24 mouse cellular contexts compared by ENCODE assay signal in genomic region chr17:82936836-82937235, GRCm38 (mm10).
DNase-seq lines count a peak whose midpoint lies in the region; ATAC-seq and TF ChIP-seq lines count a peak whose summit lies in the region.
"Had no signal": no experiment of that assay in that cellular context is flagged by ENCODE, and none has a peak within 500 bp of the region (broad histone marks: within the 10 kb centered on the region; RNA-seq: fewer than 3 reads in every experiment).

No protein-coding gene starts in this region.

- ATAC-seq in hindbrain, embryonic 14.5 days (ENCODE audit: low FRiP score) = no peak
- ATAC-seq: CD4-positive, CD25-positive, alpha-beta regulatory T cell, adult 4 months; forebrain, embryonic 16.5 days; hindbrain, embryonic 16.5 days; inflammation-experienced regulatory T-cells, adult 6 months had no signal

- 62% methylated on average over 3 of the region's 3 CpGs for WGBS in heart, embryonic 10.5 days
- 70% methylated on average over 3 of the region's 3 CpGs for WGBS in hindbrain, embryonic 14.5 days

- H3K4me2 ChIP-seq in myocyte (ENCODE audit: low read depth) = peak overlapping the region; percentile 42
- H3K4me2 ChIP-seq in hindbrain, embryonic 14.5 days (replicated peaks) = no peak overlapping the region
- H3K4me2 ChIP-seq: embryonic facial prominence, embryonic 12.5 days; forebrain, embryonic 12.5 days; heart, embryonic 12.5 days had no signal

- no peak overlapping the region for H3ac ChIP-seq in myocyte (ENCODE audit: control insufficient read depth, insufficient read length)

- H3K9ac ChIP-seq in hindbrain, embryonic 14.5 days = no peak overlapping the region
- H3K9ac ChIP-seq: embryonic facial prominence, embryonic 12.5 days; forebrain, embryonic 12.5 days; heart, embryonic 12.5 days had no signal

- H3K36me3 ChIP-seq in heart, embryonic 10.5 days = no peaks in the 10 kb centered on the region
- no peaks in the 10 kb centered on the region for H3K36me3 ChIP-seq in myocyte (ENCODE audit: control insufficient read depth, insufficient read depth)
- H3K36me3 ChIP-seq in hindbrain, embryonic 14.5 days (replicated peaks; ENCODE audit: control insufficient read depth, insufficient read depth) = no peaks in the 10 kb centered on the region
- H3K36me3 ChIP-seq: embryonic facial prominence, embryonic 12.5 days; forebrain, embryonic 12.5 days; G1E; heart, embryonic 12.5 days had no signal

- peak; percentile 34 to 38 for DNase-seq in cerebellum, postnatal 10 days
- DNase-seq in cerebellum, adult 18-20 months = no peak
- DNase-seq in heart, adult 11 months = peak; percentile 42
- DNase-seq in heart, embryonic 10.5 days (ENCODE audit: low spot score) = no peak
- peak; percentile 4 for DNase-seq in retina, adult 2 months (ENCODE audit: low read depth, low spot score)
- no peak for DNase-seq in retina, embryonic 14.5 days (ENCODE audit: low spot score)
- no peak for DNase-seq in hindbrain, embryonic 14.5 days (ENCODE audit: low spot score)
- DNase-seq: adrenal gland, postnatal 14 days; B cell, adult 2 months; cerebellum, adult 11 months; cerebellum, adult 9-10 months; gastrocnemius, postnatal 36 days; heart, adult 18-20 months; heart, postnatal 36 days; kidney, adult 18-20 months had no signal

- no peak overlapping the region for H3K4me3 ChIP-seq in heart, embryonic 10.5 days
- no peak overlapping the region for H3K4me3 ChIP-seq in myocyte
- H3K4me3 ChIP-seq in hindbrain, embryonic 14.5 days (replicated peaks; ENCODE audit: low read length) = no peak overlapping the region
- H3K4me3 ChIP-seq: embryonic facial prominence, embryonic 12.5 days; forebrain, embryonic 12.5 days; heart, embryonic 12.5 days had no signal

- no peaks in the 10 kb centered on the region for H3K9me3 ChIP-seq in heart, embryonic 10.5 days
- H3K9me3 ChIP-seq in hindbrain, embryonic 14.5 days (ENCODE audit: control insufficient read depth, low read length) = no peaks in the 10 kb centered on the region
- H3K9me3 ChIP-seq: embryonic facial prominence, embryonic 12.5 days; forebrain, embryonic 12.5 days; heart, embryonic 12.5 days had no signal

- H3K27ac ChIP-seq in heart, embryonic 10.5 days = no peak overlapping the region
- no peak overlapping the region for H3K27ac ChIP-seq in hindbrain, embryonic 14.5 days
- H3K27ac ChIP-seq: embryonic facial prominence, embryonic 12.5 days; forebrain, embryonic 12.5 days had no signal

- H3K4me1 ChIP-seq in heart, embryonic 10.5 days = 0 out of 2 replicates have a peak, but pooled peaks cover 3% of the 10 kb centered on the region
- H3K4me1 ChIP-seq in hindbrain, embryonic 14.5 days (replicated peaks; ENCODE audit: control insufficient read depth, insufficient read depth, low read length) = no peaks in the 10 kb centered on the region
- H3K4me1 ChIP-seq: forebrain, embryonic 12.5 days had no signal

- H3K27me3 ChIP-seq in heart, embryonic 10.5 days (ENCODE audit: insufficient read depth, poor library complexity, severe bottlenecking) = no peaks in the 10 kb centered on the region
- no peaks in the 10 kb centered on the region for H3K27me3 ChIP-seq in myocyte (ENCODE audit: control insufficient read depth, insufficient read depth, insufficient read length)
- H3K27me3 ChIP-seq in hindbrain, embryonic 14.5 days (ENCODE audit: control insufficient read depth, insufficient read depth, low read length) = no peaks in the 10 kb centered on the region
- H3K27me3 ChIP-seq: embryonic facial prominence, embryonic 12.5 days; forebrain, embryonic 12.5 days; heart, embryonic 12.5 days had no signal

- no peak for TF ChIP-seq POLR2A in myocyte (IDR thresholded peaks at IDR 0.05; ENCODE audit: insufficient read length, low read depth)

- H3K79me2 ChIP-seq in myocyte (ENCODE audit: control insufficient read depth, insufficient read depth) = no peaks in the 10 kb centered on the region

TF ChIP-seq in myocyte, 11 proteins besides CTCF, POLR2A, EP300 and RAD21:
- no peak for TF ChIP-seq MAX (IDR thresholded peaks at IDR 0.05; ENCODE audit: low read depth)
- TF ChIP-seq REST (IDR thresholded peaks at IDR 0.05; ENCODE audit: insufficient read depth, insufficient read length) = no peak
- TF ChIP-seq POLR2AphosphoS2 (IDR thresholded peaks at IDR 0.05; ENCODE audit: insufficient read length, low read depth) = no peak
- TF ChIP-seq SRF (IDR thresholded peaks at IDR 0.05; ENCODE audit: control insufficient read depth, insufficient read length, low read depth) = no peak
- no peak for TF ChIP-seq CEBPB (IDR thresholded peaks at IDR 0.05; ENCODE audit: insufficient read depth, poor library complexity, severe bottlenecking)
- no peak for TF ChIP-seq USF1 (IDR thresholded peaks at IDR 0.05; ENCODE audit: low read depth)
- no peak for TF ChIP-seq E2F4 (IDR thresholded peaks at IDR 0.05; ENCODE audit: insufficient read depth)
- no peak for TF ChIP-seq TCF12 (IDR thresholded peaks at IDR 0.05; ENCODE audit: insufficient read depth, poor library complexity, severe bottlenecking)
- TF ChIP-seq TCF3 (IDR thresholded peaks at IDR 0.05; ENCODE audit: insufficient read length, low read depth) = no peak

Comparison
In these comparisons a context has a peak if more than half of its experiments do, and no peak if none do; other contexts are left out.
1. DNase-seq: peak in cerebellum, postnatal 10 days (2 of 2), heart, adult 11 months (single experiment) and retina, adult 2 months (single experiment); none in cerebellum, adult 18-20 months (0 of 2), heart, embryonic 10.5 days (single experiment), retina, embryonic 14.5 days (single experiment) and hindbrain, embryonic 14.5 days (single experiment).